Mouse (Mus musculus): ENCODE results near the gene Lemd1.

DNA sequence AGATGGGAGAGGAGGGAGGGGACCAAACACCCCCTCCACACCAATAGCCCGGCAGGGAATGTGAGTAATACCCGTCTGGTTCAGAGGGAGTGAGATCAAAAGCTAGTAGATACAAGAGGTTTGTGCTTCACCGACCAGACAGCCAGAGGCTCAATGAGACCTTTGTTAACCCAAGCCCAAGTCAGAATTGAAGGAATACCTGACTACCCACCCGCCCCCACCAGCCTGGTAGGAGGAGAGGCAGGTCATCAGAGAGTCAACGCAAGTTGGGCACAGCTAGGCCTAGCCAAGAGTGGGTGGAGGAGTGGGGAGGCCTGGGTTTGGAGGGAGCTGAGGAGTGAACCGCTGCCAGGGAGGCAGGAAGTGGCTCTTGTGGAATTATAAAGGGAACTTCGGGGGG, 5.1 kb downstream of the Lemd1 start:
- TF ChIP-seq EP300 (IDR thresholded peaks at IDR 0.05; ENCODE audit: low read depth): no peak
- no peak for TF ChIP-seq CTCF (IDR thresholded peaks at IDR 0.05; ENCODE audit: low read depth)

Measured in liver, embryonic 14.5 days (tissue).